Mouse (Mus musculus): ENCODE results near the gene Tmem147. TPM values are rescaled to one million over a fixed set of nuclear protein-coding genes. Genes with fewer than 3 reads are reported as not detected.

The Tmem147 gene
- polyA plus RNA-seq, 1 experiment from 2014 or later, result 158 TPM

DNA sequence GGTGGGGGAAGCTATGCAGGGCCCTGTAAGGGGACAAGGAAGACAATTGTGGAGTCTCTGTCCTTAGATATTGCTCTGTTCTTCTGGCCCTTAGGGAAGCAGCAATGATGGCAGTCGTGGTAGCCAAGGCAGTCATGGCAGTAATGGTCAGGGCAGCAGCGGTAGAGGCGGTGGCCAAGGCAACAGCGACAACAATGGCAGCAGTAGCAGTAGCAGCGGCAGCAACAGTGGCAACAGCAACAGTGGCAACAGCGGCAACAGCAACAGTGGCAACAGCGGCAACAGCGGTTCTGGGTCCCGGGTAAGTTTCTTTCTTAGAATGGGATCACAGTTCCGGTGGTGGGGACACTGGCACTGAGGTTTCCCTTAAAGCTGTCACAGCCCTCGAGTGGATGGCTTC lies 35.8 kb upstream of the Tmem147 start:
- Histone ChIP-seq H3K9me3 (ENCODE audit: control insufficient read depth) (no peaks in the 10 kb centered on the region), H3K27ac (ENCODE audit: low read depth, low read length) (no peak overlapping the region), H3K36me3 (ENCODE audit: control insufficient read depth, insufficient read depth) (no peaks in the 10 kb centered on the region), H3K27me3 (replicated peaks; ENCODE audit: control insufficient read depth, insufficient read depth, low read length) (peaks cover 6% of the 10 kb centered on the region; the same call in 1 of the 2 replicates), H3K4me2 (replicated peaks; ENCODE audit: low read depth) (no peak overlapping the region), H3K9ac (ENCODE audit: low read depth, low read length) (no peak overlapping the region), H3K4me1 (replicated peaks; ENCODE audit: control insufficient read depth, insufficient read depth, low read length) (0 out of 2 replicates have a peak, but pooled peaks cover 8% of the 10 kb centered on the region), H3K4me3 (ENCODE audit: low read depth, low read length) (no peak overlapping the region)
- 49% methylated on average over 11 of the region's 11 CpGs for WGBS
- no peak for ATAC-seq
- no peak for TF ChIP-seq CTCF (IDR thresholded peaks at IDR 0.05; ENCODE audit: low read depth)

DNA sequence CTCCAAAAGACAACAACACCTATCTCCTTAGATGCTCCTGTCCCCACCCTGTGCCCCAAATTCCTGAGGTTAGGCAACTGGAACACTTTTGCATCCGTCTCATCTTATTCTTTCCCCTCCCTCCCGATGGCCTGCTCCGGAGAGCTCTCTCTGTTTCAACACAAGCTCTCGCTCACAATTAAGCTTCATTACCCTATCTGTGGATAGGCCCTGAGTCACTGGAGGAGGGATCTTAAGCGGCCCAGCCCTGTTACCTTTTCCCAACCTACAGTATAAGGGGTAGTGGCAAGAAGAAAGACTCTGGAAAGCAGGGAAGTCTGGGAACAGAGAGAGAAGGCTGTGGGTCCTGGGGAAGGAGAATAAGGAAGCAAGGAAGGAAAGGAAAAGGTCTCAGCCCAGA lies 34.1 kb upstream of the Tmem147 start, which contains the start of gene Dmkn:
Dmkn (plus strand) TSS at position 301 of the 400 bp plus-strand sequence.
- Histone ChIP-seq H3K27ac (ENCODE audit: low read depth, low read length) (no peak within 1 kb of the TSS), H3K27me3 (replicated peaks; ENCODE audit: control insufficient read depth, insufficient read depth, low read length) (peaks cover 6% of the 10 kb centered on the region; the same call in 1 of the 2 replicates), H3K4me3 (ENCODE audit: low read depth, low read length) (no peak within 1 kb of the TSS), H3K4me2 (replicated peaks; ENCODE audit: low read depth) (no peak within 1 kb of the TSS), H3K9ac (ENCODE audit: low read depth, low read length) (no peak within 1 kb of the TSS), H3K36me3 (ENCODE audit: control insufficient read depth, insufficient read depth) (no peaks in the 10 kb centered on the region), H3K4me1 (replicated peaks; ENCODE audit: control insufficient read depth, insufficient read depth, low read length) (0 out of 2 replicates have a peak, but pooled peaks cover 3% of the 10 kb centered on the region), H3K9me3 (ENCODE audit: control insufficient read depth) (no peaks in the 10 kb centered on the region)
- ATAC-seq, result no peak
- TF ChIP-seq CTCF (IDR thresholded peaks at IDR 0.05; ENCODE audit: low read depth), result no peak
- WGBS, result 44% methylated on average over 5 of the region's 5 CpGs

DNA sequence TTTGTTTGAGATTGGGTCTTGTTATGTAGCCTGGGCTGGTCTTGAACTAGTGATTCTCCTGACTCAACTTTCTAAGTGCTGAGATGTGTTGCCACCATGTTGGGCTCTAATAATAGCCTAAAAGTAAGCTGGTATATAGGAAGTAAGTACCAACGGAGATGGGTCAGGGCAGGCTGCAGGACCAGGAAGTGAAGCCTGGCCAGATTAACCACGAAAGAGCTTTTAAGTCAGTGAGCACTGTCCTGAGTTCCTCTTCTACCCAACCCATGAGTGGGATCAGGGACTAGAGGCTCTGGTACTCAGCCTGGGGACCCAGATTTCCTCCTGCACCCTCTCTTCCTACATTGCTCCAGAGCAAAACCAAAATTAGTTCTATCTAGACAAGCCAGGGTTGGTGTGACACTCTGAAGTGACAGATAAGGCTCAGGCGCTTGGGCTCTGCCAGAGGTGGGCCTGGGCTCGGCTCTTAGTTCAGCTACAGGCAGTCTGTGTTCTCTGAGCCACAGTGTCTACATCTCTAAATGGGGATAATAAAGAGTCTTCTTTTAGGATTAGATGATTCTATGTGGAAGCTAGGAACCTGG lies 32.5 kb upstream of the Tmem147 start:
- TF ChIP-seq CTCF (IDR thresholded peaks at IDR 0.05; ENCODE audit: low read depth), result no peak
- no peak overlapping the region for H3K4me2 ChIP-seq (replicated peaks; ENCODE audit: low read depth)
- H3K4me1 ChIP-seq (replicated peaks; ENCODE audit: control insufficient read depth, insufficient read depth, low read length), result no peaks in the 10 kb centered on the region
- no peak overlapping the region for H3K9ac ChIP-seq (ENCODE audit: low read depth, low read length)
- H3K27me3 ChIP-seq (replicated peaks; ENCODE audit: control insufficient read depth, insufficient read depth, low read length), result peaks cover 6% of the 10 kb centered on the region; the same call in 1 of the 2 replicates
- no peak overlapping the region for H3K4me3 ChIP-seq (ENCODE audit: low read depth, low read length)
- 73% methylated on average over 4 of the region's 4 CpGs for WGBS
- no peak overlapping the region for H3K27ac ChIP-seq (ENCODE audit: low read depth, low read length)
- H3K36me3 ChIP-seq (ENCODE audit: control insufficient read depth, insufficient read depth), result no peaks in the 10 kb centered on the region
- no peak for ATAC-seq
- H3K9me3 ChIP-seq (ENCODE audit: control insufficient read depth), result no peaks in the 10 kb centered on the region

DNA sequence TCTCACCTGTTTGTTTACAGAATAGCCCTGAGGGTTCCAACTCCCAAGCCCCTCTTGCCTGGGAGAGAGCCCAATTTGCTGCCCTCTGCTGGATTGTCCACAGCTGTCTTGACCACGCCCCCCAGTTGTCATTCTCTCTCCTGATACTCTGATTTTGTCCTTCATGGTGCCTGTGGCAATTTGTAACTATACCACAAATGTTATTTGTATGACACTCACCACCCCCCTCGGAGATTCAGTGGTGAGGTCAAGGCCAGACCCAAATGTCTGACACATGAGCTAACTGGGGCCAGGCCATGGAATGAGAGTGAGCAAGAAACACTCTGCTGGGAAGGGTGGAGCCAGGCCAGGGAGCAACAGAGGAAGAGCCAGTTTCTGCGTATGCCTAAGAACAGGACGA lies 29.5 kb upstream of the Tmem147 start:
- Histone ChIP-seq H3K4me3 (ENCODE audit: low read depth, low read length) (no peak overlapping the region), H3K9me3 (ENCODE audit: control insufficient read depth) (no peaks in the 10 kb centered on the region), H3K9ac (ENCODE audit: low read depth, low read length) (no peak overlapping the region), H3K4me2 (replicated peaks; ENCODE audit: low read depth) (no peak overlapping the region), H3K36me3 (ENCODE audit: control insufficient read depth, insufficient read depth) (no peaks in the 10 kb centered on the region), H3K27ac (ENCODE audit: low read depth, low read length) (no peak overlapping the region), H3K4me1 (replicated peaks; ENCODE audit: control insufficient read depth, insufficient read depth, low read length) (no peaks in the 10 kb centered on the region), H3K27me3 (replicated peaks; ENCODE audit: control insufficient read depth, insufficient read depth, low read length) (no peaks in the 10 kb centered on the region)
- 26% methylated on average over 4 of the region's 4 CpGs for WGBS
- TF ChIP-seq CTCF (IDR thresholded peaks at IDR 0.05; ENCODE audit: low read depth), result peak; percentile 70
- ATAC-seq, result no peak

DNA sequence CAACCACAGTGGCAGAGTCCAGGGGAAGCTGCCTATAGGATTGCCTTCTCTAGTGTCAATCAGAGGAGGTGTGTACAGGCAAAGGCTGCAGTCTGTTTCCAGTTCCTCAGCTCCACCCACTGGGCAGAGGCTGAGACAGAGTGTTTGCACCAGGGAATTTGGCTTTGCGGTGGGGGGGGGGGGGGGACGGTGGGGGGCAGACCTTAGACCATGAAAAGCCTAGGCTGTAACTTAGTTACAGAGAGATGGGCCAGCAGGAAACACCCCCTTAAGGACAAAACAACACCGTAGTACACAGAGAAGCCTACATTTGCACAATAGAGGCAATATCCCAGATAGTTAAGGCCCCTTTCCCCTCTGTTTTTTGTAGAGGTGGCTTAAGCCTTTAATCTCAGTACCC lies 27.7 kb upstream of the Tmem147 start:
- no peak for TF ChIP-seq CTCF (IDR thresholded peaks at IDR 0.05; ENCODE audit: low read depth)
- H3K9ac ChIP-seq (ENCODE audit: low read depth, low read length), result no peak overlapping the region
- no peak overlapping the region for H3K4me3 ChIP-seq (ENCODE audit: low read depth, low read length)
- no peaks in the 10 kb centered on the region for H3K27me3 ChIP-seq (replicated peaks; ENCODE audit: control insufficient read depth, insufficient read depth, low read length)
- ATAC-seq, result no peak
- H3K4me1 ChIP-seq (replicated peaks; ENCODE audit: control insufficient read depth, insufficient read depth, low read length), result no peaks in the 10 kb centered on the region
- H3K9me3 ChIP-seq (ENCODE audit: control insufficient read depth), result no peaks in the 10 kb centered on the region
- H3K27ac ChIP-seq (ENCODE audit: low read depth, low read length), result no peak overlapping the region
- no peaks in the 10 kb centered on the region for H3K36me3 ChIP-seq (ENCODE audit: control insufficient read depth, insufficient read depth)
- 92% methylated on average over 1 of the region's 3 CpGs for WGBS
- H3K4me2 ChIP-seq (replicated peaks; ENCODE audit: low read depth), result no peak overlapping the region

DNA sequence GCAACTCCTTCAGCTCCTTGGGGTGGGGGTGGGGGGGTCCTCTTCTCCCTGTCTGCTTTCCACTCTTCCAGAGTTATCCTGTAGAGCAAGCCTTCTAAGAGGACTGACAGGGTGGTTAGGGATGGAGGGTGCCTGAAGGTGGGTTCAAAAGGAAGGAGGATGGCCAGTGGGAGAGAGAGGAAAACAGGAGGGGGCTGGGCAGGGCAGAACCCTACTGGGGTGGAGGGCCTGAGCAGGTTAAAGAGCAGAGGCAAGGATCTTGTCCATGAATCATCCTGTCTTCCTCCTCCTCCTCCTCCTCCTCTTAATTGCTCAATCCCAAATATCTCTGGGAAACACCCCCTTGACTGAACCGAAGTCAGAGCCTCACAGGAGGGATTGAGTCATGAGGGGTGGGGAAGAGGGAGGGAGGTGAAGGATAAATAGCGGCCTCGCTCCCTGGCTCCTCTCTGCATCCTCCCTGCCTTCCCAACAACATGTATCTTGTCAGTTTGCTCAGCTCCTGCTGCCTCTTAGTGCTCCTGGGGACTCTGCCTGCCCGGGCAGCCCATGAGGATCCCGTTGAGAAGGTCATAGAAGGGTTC lies 21.8 kb upstream of the Tmem147 start, which contains the start of gene Sbsn:
Sbsn (plus strand) TSS at position 386 of the 584 bp plus-strand sequence.
- H3K9ac ChIP-seq (ENCODE audit: low read depth, low read length), result no peak within 1 kb of the TSS
- 57% methylated on average over 5 of the region's 5 CpGs for WGBS
- no peak for TF ChIP-seq CTCF (IDR thresholded peaks at IDR 0.05; ENCODE audit: low read depth)
- no peaks in the 10 kb centered on the region for H3K4me1 ChIP-seq (replicated peaks; ENCODE audit: control insufficient read depth, insufficient read depth, low read length)
- no peaks in the 10 kb centered on the region for H3K27me3 ChIP-seq (replicated peaks; ENCODE audit: control insufficient read depth, insufficient read depth, low read length)
- H3K36me3 ChIP-seq (ENCODE audit: control insufficient read depth, insufficient read depth), result no peaks in the 10 kb centered on the region
- no peak within 1 kb of the TSS for H3K4me3 ChIP-seq (ENCODE audit: low read depth, low read length)
- no peaks in the 10 kb centered on the region for H3K9me3 ChIP-seq (ENCODE audit: control insufficient read depth)
- no peak within 1 kb of the TSS for H3K27ac ChIP-seq (ENCODE audit: low read depth, low read length)
- ATAC-seq, result no peak
- H3K4me2 ChIP-seq (replicated peaks; ENCODE audit: low read depth), result no peak within 1 kb of the TSS
